Mouse (Mus musculus) spleen, adult 12 weeks (tissue): ENCODE measurements around the gene Wdfy4.

Experiments
- DNase-seq: peaks from one replicate; pipeline ENCODE4 v3.0.0; 2022; ENCODE audit warnings: low spot score

The Wdfy4 gene

DNA sequence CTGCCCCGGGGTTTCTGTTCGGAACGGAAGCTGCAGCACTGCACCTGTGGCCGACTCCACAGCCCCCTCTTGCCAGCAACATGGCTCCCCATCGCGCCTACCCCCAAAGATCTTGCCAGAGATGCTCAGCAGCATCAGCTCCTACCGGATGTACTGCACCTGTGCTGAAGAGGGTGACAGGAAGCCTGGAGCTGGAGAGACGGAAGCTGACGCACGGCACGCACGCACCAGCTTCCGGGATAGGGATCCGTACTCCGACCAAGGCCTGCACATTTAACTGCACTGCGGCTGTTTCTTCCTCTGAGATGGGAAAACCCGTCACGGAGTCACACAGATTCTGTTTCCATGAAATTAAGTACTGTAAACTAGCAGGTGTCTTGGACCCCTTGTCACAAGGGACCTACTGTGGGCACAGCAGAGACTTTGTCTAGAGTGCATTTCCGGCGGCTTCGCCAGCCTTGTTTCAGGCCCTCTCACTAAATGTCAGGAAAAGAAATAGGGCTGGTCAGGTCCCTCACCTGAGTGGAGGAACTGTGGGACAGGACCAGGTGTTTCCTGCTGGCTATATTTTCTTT, 4.6 kb upstream of the Wdfy4 start:
- no peak for DNase-seq

DNA sequence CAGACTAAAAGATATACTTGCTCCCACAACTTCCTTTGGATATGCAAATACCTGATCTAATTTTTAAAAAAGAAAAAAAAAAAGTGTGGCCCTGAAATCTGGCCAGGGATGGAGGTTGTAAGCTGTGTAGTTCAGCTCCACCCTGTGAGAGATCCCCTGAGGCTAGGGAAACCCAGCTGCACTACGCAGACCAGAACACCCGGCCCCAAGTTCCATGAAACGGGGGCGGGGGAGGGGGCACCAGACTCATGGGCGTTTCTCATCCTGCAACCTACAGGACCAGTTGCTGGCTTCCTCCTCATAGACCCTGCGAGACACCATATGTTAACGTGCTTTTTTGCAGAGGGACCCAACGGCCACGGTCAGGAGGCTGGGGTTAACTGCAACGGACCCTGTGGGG, 3.9 kb upstream of the Wdfy4 start:
- no peak for DNase-seq

DNA sequence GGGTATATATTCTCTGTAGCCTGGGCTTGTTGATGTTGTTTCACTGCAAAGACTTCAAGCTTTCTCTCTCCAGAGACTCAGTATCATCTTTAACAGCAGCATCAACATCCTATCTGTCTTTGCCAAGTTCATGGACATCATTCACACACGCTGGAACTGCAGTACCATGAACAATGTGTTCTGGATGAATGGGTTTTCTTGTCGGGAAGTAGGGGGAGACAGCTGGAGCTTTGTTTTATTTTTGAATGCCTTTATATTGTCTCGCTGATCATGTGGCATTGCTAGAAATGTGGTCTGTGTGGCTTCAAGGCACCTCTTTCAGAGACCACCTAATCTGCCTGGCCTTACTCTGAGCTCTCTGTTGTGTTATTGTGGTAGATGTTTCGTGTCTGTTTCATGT, 1.9 kb upstream of the Wdfy4 start:
- DNase-seq = no peak

DNA sequence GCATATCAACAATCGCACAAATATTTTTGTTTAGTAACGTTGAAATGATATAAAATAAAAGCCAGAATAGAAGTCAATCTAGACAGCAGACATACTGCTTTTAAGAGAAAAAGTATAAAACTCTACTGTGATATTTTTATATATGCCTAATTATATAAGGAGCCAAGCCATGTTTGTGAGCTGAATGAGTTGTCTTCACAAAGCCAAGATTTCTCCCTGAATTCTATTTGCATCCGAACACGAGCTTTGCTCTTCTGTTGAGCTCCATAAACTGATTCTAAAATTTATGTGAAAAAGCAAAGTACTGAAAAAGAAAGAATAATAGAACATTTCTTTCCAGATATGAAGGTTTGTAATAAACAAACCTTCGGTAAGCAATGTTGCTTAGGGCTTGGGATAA, 5.2 kb downstream of the Wdfy4 start:
- no peak for DNase-seq

DNA sequence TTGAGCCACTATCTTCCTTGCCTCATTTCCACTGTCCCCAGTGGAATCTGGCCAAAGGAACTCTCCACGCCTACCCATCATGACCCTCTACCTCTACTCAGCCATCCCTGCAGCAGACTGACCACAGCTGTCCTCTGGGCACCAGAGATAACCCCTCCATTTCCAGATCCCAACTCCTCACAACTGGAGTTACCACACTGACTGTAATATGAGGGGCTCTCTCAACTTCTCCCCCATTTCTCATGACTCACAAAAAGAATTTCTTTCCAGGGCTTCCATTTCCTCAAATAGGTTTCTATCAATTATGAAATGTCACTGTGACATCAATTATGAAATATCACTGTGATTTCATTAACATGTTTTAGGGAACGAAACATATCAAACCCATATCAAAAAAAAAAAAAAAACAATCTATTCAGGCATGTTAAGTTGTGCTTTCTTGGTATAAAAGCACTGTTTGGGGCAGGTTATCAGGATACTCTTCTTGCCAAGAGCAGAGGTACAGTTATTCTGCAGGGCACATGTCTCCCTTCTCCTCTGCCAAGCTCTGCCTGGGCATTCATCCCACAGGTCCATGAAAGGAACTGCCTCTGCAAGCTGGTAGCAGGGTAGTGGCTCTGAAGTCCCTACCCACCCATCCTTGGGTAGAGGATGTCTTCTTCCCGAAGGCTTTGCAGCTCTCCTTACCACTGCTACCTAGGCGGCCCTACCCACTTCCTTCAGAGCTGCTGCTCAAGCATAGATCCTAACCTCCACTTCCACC, 10.1 kb downstream of the Wdfy4 start:
- DNase-seq = no peak

DNA sequence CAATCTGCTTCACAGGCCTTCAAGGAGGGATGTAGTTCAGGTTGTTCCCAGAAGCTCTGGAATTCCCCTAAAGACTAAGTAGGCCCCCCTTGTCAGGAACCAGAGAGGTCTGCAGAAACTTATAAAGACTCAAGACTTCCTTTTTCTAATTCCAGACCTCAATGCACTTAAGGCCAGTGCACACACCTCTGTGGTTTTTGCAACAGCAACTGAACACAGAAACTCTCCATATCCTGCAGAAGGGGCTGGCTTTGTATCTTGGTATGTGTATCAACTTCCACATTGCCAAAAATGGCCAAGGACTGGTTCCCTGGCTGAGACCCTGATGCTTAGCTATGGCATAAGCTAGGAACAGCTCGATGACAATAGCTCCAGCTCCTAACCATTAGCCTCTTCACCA, 13.4 kb downstream of the Wdfy4 start:
- DNase-seq = no peak

DNA sequence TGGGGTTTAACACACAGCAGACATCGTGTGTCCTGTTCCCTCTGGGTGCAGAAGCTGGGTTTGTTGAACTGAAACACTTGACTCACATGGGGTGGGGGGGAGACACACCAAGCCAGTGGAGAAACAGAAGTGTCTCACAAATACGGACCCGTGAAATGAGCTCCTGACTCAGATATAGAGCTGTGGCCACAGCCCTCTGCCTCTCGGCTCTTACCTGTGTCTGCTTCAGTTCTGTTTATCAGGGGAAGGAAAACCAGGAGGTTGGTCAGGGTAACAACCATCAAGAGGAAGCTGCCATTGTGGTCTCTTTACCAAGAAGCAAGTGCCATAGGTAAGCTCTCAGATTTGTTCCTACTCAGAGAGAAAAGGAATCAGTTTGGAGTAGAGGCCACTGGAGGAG, 16.6 kb downstream of the Wdfy4 start:
- DNase-seq = no peak

DNA sequence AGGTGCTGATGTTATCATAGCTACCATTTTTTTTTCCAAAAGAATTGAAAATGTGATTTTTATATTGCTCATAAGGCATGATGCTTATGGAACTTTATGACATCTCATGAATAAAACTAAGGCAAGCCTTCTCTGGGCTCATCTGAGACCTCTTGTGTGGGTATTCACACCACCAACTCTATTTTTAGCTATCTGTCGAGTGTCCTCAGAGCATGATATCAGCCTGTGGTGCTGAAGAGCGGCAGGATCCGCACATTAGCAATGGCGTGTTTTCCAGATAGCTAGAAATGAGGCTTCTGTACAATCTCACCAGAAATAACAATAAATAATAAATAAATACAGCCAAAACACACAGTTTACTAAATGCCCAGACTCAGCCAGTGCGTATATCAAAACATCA, 23.1 kb downstream of the Wdfy4 start:
- DNase-seq = no peak

DNA sequence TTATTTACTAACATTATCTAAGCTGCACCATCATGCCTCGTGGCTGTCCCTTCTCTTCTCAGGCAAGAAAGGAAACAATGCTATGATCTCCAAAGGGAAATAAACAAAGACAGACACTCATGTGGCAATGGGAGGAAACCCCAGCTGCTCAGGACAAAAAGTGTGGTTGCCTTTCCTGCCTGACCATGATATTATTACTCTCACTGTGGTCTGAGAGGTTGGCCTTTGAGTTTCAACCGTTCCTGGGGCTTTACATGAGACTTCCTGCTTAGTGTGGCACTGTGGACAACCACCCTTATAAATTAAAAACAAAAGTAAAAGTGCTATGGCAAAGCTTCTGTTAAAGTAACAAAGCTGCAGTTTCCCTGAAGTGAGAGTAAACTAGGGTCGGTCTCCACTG, 27.0 kb downstream of the Wdfy4 start:
- no peak for DNase-seq

DNA sequence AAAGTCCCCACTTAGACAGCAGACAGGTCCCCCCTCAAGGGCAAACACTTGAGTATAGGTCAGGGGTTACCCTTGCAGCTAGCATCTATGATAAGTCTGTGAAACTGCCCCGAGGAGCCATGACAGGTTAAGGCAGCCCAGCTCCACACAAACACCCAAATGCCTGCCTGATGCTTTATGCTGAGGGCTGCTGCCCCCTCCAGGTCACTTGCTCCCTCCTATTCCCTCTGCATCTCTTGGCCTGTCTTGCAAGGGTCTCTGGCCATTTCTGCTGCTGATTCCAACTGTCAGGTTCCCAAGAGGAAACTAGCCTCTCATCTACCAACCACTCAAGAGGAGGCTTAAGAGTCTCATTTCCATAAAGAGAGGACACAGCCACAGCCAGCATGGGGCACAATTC, 32.4 kb downstream of the Wdfy4 start:
- DNase-seq = no peak

DNA sequence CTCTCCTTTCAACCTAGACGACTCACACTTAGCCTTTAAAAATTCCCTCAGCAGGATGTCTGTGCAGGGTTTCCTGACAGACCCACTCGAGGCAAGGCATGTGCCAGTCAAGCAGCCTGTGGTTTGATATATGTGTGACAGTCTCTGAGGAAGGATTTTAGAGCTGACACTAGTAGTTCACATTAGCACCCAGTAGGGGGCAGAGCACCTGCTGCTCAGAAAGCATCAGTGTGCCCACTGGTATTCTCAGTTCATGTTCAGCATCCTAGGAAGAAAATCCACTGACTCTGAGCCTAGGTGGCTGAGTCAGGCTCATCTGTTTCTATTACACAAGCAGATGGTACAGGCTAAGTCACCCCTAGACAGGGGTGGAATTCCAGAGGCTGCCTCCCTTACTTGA, 39.0 kb downstream of the Wdfy4 start:
- no peak for DNase-seq

DNA sequence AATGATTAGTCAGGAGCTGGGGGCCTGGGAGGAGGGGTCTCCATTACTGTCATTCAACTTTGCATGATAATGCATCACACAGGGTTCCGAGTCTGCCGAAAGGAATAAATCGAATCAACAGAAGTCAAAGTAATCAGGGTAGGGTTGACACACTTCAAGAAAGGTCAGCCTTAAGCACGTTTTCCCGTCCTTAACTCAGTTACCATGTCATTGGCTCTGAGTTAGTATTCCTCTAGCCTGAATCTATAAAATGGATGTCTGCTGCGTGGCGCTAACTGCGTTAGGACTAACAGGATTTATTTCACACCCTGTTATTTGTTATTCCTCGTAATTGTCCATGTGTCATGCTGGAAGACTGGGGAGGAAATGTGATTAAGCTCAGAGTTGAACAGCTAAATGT, 48.5 kb downstream of the Wdfy4 start:
- DNase-seq = no peak

DNA sequence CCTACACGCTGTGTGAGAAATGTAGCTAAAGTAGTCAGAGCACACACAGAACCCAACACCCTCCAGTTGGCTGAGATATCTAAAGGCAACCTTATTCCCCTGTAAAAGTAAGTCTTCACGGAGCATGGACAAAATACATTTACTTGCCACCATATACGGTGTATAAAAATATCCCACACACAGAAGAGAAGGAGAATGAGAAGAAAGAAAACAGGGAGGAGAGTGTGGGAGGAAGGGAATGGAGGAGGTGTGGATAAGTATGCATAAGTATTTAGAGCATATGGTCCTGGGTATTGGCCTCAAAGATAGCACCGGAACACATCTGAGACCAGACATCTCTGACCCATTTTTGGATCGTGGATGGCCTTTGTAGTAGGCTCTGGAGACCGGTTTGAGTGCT, 50.1 kb downstream of the Wdfy4 start:
- DNase-seq = no peak

DNA sequence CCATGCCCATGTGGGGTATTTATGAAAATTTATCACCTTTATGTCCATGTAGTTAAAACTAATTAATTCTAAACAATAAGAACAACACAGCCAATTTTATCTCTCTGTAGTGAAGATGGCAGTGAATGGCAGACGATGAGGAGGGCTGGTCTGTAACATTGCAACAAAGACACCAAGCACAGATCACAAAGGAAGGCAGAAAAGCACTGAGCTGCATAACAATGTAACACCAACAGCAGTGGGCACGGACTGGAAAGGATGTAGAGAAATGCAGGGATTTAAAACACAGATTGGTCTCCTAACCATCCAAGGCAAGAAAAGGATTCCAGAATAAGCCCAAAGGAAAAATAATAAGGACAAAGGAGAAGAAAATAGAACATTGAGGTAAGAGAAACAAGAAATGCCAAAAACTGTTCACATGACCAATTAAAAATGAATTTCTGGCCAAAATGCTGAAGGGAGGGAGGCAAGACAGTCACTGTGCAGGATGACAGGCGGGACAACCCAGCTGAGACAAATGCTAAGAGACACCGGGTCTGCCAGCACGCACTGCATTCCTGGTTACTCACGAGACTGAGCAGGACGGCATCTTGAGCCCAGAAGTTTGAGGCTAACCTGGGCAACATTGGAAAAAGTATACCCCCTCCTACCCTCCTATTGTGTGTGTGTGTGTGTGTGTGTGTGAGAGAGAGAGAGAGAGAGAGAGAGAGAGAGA, 54.1 kb downstream of the Wdfy4 start:
- no peak for DNase-seq

DNA sequence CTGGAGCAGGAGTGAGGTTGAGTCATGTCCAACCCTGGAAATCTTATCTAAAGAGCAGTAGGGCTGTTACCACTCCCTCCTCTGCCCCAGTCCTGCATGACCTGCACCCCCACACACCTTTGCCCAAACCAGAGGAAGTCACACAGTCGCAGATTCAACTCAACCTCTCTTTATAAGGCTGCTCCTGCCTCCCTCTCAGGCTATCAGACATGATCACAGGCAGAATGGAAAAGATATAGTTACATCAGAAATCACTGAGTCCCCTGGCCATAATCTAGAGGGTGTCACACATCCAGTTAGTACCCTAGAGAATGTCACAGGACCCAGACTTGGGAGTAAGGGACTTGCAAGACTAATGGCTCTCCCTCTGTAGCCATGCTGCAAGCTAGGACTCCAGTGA, 68.7 kb downstream of the Wdfy4 start:
- DNase-seq = no peak

DNA sequence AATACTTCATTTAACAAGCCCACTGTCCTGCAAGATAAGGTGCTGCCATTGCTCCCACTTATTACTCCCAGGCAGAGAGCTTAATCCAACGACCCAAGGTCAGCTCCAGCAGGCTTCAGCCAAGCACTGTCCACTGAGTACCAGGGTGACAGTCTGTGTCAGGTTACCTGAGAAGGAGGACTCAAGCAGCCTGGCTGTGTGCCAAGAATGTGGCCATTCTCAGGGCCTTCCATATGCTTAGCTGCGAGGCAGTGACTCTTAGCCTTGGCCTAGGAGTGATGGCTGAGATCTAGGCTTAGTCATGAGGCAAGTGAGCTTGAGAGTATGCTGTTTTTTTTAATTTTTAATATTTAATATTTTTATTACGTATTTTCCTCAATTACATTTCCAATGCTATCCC, 80.5 kb downstream of the Wdfy4 start:
- no peak for DNase-seq

DNA sequence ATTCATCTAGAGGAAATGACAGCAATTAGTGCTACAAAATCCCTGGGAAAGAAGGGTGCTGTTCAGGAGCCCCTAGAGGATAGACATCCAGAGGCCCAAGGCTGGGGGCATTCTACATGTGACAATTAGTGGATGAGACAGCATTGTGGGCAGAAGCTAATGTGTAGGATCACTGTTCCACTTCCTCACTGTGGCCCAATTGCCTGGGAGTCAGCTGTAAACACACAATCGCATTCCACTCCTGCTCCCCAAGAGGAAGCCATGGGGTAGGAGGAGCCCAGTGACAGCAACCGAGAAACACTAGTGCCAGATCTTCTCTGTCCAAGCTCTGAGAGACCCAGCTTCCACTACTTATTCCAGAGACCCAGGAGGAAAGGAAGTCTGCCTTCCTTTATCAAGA, 83.7 kb downstream of the Wdfy4 start:
- DNase-seq = no peak

DNA sequence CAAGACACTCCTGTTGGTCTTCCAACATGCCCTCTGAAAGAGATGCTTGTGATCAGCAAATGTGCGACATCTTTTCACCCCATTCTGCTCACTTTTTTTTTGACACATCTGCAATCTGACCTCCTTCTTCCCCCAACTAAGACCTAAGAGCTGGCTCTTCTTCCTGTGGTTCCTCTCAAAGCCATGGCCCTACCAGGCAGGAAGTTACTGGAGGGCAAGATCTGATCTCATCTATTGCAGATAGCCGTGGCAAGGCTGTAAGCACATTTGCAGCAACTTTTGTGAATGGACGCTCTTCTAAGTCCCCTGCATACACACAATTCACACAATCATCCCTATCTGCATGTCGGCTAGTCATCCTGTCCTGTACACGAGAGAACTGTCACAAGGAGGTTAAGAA, 85.4 kb downstream of the Wdfy4 start:
- no peak for DNase-seq

DNA sequence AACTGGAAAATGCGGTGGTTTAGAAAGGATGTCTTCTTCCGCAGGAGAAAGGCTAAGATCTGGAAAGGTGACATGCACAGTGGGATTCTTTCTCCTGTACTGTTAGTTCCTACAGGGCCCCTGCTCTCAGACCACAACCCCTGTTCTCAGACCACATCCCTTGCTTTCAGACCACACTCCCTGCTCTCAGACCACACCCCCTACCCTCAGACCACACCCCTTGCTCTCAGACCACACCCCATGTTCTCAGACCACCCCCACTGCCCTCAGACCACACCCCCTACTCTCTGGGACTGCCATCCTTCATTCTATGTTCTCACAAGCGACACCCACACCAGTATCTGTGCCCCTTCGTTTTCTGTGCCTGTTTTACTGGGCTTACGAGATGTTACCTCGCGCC, 86.2 kb downstream of the Wdfy4 start:
- no peak for DNase-seq

DNA sequence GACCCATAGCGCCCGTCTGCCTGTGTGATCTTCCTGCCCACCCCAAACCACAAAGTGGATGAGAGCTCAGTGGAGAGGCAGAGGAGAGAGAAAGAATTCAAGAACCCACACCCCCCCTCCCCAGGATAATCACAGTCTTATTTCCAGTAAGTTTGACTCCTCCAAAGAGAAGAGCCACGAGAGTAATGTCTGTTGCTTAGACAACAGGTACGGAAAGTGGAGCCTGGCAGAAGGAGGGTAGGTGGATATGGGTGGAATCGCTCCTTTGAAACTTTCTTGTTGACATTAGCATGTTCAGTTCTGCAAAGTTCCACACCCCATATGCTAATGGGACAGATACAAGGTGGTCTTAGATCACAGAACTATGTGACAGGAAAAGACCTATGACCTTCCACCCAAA, 88.8 kb downstream of the Wdfy4 start:
- no peak for DNase-seq

DNA sequence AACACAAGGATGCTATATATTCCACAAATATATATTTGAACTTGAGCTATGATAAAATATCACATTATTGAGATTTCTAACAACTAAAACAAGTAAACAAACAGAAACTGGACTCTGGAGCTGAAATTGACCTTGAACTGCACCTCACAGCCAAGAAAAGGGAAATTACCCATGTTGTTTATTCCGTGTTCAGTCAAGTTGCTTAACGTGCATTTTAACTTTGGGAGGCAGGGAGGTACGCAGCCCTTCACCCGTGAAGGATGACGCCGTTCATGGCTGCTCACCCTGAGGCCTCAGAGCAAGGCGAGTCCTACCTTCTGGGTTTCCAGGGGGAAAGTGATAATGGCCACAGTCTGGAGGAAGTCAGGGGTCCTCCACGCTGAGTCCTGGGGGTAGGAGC, 102.0 kb downstream of the Wdfy4 start:
- DNase-seq = no peak

DNA sequence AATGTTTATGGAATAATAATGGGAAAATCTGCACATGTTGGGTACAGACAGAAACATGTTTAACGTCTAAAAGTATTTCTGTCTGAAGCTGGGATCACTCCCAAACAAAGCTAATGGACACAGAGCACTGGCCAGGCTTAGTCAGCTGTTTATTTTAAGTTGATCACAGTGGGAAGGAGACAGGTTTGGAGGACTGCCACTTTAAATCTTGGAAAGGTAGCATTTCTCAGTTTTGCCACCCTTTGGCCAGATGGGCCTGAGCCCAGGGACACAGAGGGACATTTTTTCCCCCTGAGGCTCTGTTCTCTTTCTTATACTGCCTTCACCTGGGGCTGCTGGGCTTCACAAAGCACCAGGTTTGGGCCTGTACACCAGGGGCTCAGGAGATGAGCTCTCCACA, 103.0 kb downstream of the Wdfy4 start:
- DNase-seq = no peak

DNA sequence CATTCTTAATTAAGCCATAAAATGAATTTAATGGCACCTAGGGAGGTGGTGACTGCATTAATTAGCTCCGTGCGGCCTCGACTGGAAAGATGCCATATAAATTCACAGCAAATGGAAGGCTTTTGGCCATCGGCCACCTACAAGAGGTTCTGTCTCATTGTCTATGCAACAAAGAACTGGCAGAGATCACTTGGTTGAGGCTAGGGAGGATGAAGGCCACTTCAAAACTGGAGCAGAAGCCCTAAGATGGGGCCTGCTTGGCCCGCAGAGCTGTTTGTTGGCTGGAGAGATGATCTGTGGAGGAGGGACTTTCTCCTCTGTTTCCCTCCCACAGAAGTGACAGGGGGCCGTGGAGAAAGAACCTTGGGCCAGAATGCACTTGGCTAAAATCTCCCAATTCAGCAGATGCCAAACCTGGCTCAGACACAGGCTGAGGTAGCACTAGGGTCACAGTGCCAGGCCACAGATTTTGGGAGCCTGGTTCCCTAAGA, 103.9 kb downstream of the Wdfy4 start:
- DNase-seq = no peak

DNA sequence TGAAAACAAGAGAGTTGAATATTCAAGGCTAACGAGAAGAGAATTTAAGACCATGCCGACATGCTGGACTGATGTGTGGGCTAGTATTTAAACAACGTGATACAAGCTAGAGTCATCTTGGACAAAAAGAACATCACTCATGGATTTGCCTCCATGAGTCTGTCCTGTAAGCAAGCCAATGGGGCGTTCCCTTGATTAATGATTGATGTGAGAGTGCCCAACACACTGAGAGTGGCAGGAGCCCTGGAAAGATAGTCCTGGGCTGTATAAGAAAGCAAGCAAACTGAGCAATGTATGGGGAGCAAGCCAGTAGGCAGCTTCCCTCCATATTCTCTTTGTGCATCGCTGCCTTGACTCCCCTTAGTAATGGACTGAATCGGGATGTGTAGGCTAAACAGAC, 106.7 kb downstream of the Wdfy4 start:
- DNase-seq = no peak
